Mouse (Mus musculus) frontal cortex, adult (tissue): ENCODE measurements around the gene Samd13.
A peak's percentile ranks its signal among the peaks of the same experiment; 100 is the strongest.

Experiments used
- ATAC-seq: cut with Nextera tagmentation; 2 replicates; pipeline ENCODE4 v1.9.2; 2017; ENCODE audit warnings: mild to moderate bottlenecking, moderate library complexity, mixed read lengths; ENCODE audit not compliant: low TSS enrichment

The Samd13 gene

GRCm38 (mm10) chr3:146616533-146617283 is 68.7 kb downstream of the Samd13 start:
- ATAC-seq = no peak

- ATAC-seq = no peak
These were observed 69.9 kb downstream of the Samd13 start, which contains the start of gene Dnase2b for GRCm38 (mm10) chr3:146615496-146615895. Gene Dnase2b, minus strand, starts transcription at chr3:146615596.

- ATAC-seq = no peak
These were observed 73.6 kb downstream of the Samd13 start for GRCm38 (mm10) chr3:146611821-146612220.

- 0 out of 2 replicates have a peak, but pooled peaks have one; percentile 18 for ATAC-seq
These were observed 74.1 kb downstream of the Samd13 start for GRCm38 (mm10) chr3:146611261-146611660.

GRCm38 (mm10) chr3:146610322-146610721 is 75.1 kb downstream of the Samd13 start:
- peak; percentile 70 for ATAC-seq

- peak; percentile 91 for ATAC-seq
These were observed 78.0 kb downstream of the Samd13 start for GRCm38 (mm10) chr3:146607368-146607767.

GRCm38 (mm10) chr3:146604647-146605046 is 80.7 kb downstream of the Samd13 start:
- no peak for ATAC-seq

- no peak for ATAC-seq
These were observed 82.9 kb downstream of the Samd13 start for GRCm38 (mm10) chr3:146602531-146602930.

- no peak for ATAC-seq
These were observed 84.2 kb downstream of the Samd13 start for GRCm38 (mm10) chr3:146601205-146601604.

- ATAC-seq = peak; percentile 60
These were observed 86.0 kb downstream of the Samd13 start for GRCm38 (mm10) chr3:146599198-146599900.

- peak; percentile 81 for ATAC-seq
These were observed 87.0 kb downstream of the Samd13 start for GRCm38 (mm10) chr3:146598411-146598810.

- ATAC-seq = no peak
These were observed 88.5 kb downstream of the Samd13 start for GRCm38 (mm10) chr3:146596864-146597263.

GRCm38 (mm10) chr3:146596387-146596786 is 89.0 kb downstream of the Samd13 start:
- ATAC-seq = no peak

GRCm38 (mm10) chr3:146595440-146595839 is 90.0 kb downstream of the Samd13 start:
- no peak for ATAC-seq
